Mouse (Mus musculus): ENCODE measurements around the gene Fbxl12.
"Not testable (repeated sequence)": the region's sequence is repeated elsewhere in the genome, so short reads cannot be mapped to it uniquely, and the experiment has no call there.

Fbxl12 gene

DNA sequence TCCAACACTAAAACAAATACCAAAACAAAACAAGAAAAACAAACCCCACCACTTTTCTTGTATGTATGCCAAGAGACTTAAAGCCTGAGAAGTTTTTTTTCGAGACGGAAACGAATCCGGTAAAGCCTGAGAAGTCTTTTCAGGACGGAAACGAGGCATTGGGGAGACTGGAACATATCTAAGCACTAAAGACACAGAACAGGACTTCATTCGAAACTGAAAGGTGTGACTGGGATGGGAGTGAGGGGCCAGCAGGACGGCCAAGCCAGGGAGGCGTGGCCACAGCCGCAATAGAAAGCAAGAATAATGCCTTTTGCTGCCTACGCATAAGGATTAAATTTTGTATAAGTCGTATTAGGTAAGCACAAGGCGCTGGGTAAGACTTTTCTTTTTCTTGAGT lies 786 bp downstream of the Fbxl12 start:
- Histone ChIP-seq H3K36me3 (ENCODE audit: insufficient read depth, low read length) (peaks cover 50% of the 10 kb centered on the region), H3K27me3 (ENCODE audit: insufficient read depth, low read length) (no peaks in the 10 kb centered on the region), H3K4me1 (replicated peaks; ENCODE audit: low read depth, low read length) (peaks cover 47% of the 10 kb centered on the region), H3K4me3 (replicated peaks; ENCODE audit: low read length) (peak overlapping the region; percentile 92), H3K9me3 (ENCODE audit: low read length) (no peaks in the 10 kb centered on the region)
- TF ChIP-seq CTCF (conservative IDR thresholded peaks at IDR 0.05; ENCODE audit: low read length) (no peak), NANOG (IDR thresholded peaks at IDR 0.05; ENCODE audit: borderline replicate concordance, low read length) (no peak), POU5F1 (IDR thresholded peaks at IDR 0.05; ENCODE audit: borderline replicate concordance, low read length) (no peak)

DNA sequence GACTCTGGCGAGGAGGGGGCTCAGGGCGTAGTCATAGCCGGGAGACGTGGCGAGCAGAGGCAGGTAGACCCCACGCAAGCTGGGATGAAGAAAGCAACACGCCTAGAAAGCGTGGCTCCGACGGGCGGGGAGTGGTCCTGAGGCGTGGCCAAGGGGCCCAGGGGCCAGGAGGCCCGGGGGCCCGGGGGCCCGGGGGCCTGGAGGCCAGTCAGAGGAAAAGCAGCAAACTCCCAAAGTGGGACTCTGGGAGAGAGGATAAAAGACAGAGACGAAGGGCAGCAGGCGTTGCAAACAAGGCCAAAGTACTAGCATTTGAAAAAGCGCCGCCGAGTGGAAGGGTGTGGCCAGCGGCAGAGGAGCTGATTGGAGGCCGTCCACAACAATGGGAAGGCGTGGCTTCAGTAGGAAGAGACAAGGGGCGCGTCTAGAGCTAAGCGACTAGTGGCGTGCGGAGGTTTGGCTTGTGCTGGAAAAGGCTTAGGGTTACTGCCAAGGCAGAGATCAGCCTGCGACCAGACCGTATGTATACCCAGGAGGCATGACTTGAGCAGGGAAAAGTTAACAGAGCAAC lies 1.6 kb downstream of the Fbxl12 start:
- no peaks in the 10 kb centered on the region for H3K27me3 ChIP-seq (ENCODE audit: insufficient read depth, low read length)

DNA sequence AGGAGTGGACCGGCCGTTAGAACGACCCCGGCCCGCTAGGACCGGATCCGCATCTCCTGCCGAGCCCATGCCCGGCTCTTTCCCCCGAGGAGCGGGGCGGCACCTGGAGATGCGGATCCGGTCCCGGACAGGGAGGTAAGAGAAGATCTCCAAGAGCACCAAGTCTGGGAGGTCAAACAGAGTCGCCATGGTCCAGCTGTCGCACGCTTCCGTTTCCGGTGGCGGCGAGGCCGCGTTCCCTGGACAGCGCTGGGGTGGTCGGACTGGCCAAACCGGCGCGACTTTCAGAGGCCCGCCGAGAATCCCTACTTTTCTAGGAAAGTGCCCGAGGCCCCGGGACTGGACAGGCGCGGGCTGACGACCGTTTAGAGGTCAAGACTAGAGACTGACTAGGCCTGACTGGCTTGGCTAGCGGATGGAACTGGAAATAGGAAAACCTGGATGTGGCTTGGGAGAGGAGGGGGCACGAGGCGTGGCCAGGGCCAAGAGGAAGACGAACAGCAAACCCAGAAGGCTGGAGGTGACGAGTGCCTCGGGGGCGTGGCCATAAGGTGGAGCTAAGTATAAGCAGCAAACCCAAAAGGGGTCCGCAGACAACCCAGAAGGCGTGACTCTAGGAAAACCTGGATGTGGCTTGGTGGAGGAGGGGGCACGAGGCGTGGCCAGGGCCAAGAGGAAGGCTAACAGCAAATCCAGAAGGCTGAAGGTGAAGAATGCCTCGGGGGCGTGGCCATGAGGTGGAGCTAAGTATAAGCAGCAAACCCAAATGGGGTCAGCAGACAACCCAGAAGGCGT lies 2.3 kb downstream of the Fbxl12 start, which contains the start of gene Ubl5:
TSS of gene Ubl5 (plus strand) at position 778 of the 795 bp plus-strand sequence.
- Histone ChIP-seq H3K4me3 (replicated peaks; ENCODE audit: low read length) (peak within 1 kb of the TSS; percentile 92), H3K27me3 (ENCODE audit: insufficient read depth, low read length) (no peaks in the 10 kb centered on the region), H3K9me3 (ENCODE audit: low read length) (no peaks in the 10 kb centered on the region), H3K36me3 (ENCODE audit: insufficient read depth, low read length) (peaks cover 49% of the 10 kb centered on the region), H3K4me1 (replicated peaks; ENCODE audit: low read depth, low read length) (peaks cover 57% of the 10 kb centered on the region)
- TF ChIP-seq POU5F1 (IDR thresholded peaks at IDR 0.05; ENCODE audit: borderline replicate concordance, low read length) (no peak), CTCF (conservative IDR thresholded peaks at IDR 0.05; ENCODE audit: low read length) (no peak), NANOG (IDR thresholded peaks at IDR 0.05; ENCODE audit: borderline replicate concordance, low read length) (no peak)

More for the DNA sequence above, 1.6 kb downstream of the Fbxl12 start:
- H3K4me3 ChIP-seq (replicated peaks; ENCODE audit: low read length): peak overlapping the region; percentile 92
- H3K36me3 ChIP-seq (ENCODE audit: insufficient read depth, low read length): peaks cover 50% of the 10 kb centered on the region
- H3K4me1 ChIP-seq (replicated peaks; ENCODE audit: low read depth, low read length): peaks cover 55% of the 10 kb centered on the region
- TF ChIP-seq NANOG (IDR thresholded peaks at IDR 0.05; ENCODE audit: borderline replicate concordance, low read length): no peak
- no peak for TF ChIP-seq CTCF (conservative IDR thresholded peaks at IDR 0.05; ENCODE audit: low read length)
- TF ChIP-seq POU5F1 (IDR thresholded peaks at IDR 0.05; ENCODE audit: borderline replicate concordance, low read length): no peak
- no peaks in the 10 kb centered on the region for H3K9me3 ChIP-seq (ENCODE audit: low read length)

DNA sequence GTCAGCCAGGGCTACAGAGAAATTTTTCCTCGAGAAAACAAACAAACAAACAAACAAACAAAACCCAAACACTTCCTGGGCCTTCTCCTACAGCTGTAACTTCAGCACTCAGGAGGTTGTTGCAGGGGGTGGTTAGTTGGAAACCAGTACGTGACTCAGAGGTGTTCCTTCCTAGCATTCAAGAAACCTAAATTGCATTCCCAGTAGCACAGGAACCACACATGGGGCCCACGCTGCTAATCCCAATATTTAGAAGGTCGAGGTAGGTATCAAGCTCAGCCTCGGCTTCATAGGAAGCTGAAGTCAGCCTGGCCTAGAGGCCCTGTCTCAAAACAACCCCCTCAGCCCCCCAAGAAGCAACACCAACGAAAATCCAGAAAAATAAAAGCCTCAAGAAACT lies 3.1 kb downstream of the Fbxl12 start:
- Histone ChIP-seq H3K4me3 (replicated peaks; ENCODE audit: low read length) (peak overlapping the region; percentile 92), H3K4me1 (replicated peaks; ENCODE audit: low read depth, low read length) (peaks cover 65% of the 10 kb centered on the region), H3K36me3 (ENCODE audit: insufficient read depth, low read length) (peaks cover 48% of the 10 kb centered on the region), H3K27me3 (ENCODE audit: insufficient read depth, low read length) (no peaks in the 10 kb centered on the region), H3K9me3 (ENCODE audit: low read length) (no peaks in the 10 kb centered on the region)
- no peak for TF ChIP-seq CTCF (conservative IDR thresholded peaks at IDR 0.05; ENCODE audit: low read length)
- no peak for TF ChIP-seq NANOG (IDR thresholded peaks at IDR 0.05; ENCODE audit: borderline replicate concordance, low read length)
- TF ChIP-seq POU5F1 (IDR thresholded peaks at IDR 0.05; ENCODE audit: borderline replicate concordance, low read length): no peak

DNA sequence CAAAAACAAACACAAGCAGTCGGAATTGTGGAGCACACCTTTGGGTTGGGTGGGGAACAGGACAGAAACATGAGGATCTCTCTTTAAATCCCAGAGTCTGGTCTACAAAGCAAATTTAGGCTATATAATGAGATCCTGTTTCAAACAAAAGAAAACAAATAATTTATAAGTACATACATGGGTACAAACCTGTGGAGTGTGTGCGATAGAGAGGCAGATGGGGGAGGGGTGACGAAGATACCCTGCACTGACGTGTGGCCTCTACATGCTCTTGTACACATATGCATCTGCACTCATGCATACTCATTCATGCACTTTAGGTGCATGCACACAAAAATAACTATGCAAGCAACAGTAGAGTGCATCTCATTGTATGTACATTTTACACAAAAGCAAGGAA lies 5.1 kb downstream of the Fbxl12 start:
- Histone ChIP-seq H3K9me3 (ENCODE audit: low read length) (no peaks in the 10 kb centered on the region), H3K4me1 (replicated peaks; ENCODE audit: low read depth, low read length) (peaks cover 73% of the 10 kb centered on the region), H3K27me3 (ENCODE audit: insufficient read depth, low read length) (no peaks in the 10 kb centered on the region), H3K4me3 (replicated peaks; ENCODE audit: low read length) (peak overlapping the region; percentile 70), H3K36me3 (ENCODE audit: insufficient read depth, low read length) (peaks cover 45% of the 10 kb centered on the region)
- TF ChIP-seq NANOG (IDR thresholded peaks at IDR 0.05; ENCODE audit: borderline replicate concordance, low read length) (no peak), CTCF (conservative IDR thresholded peaks at IDR 0.05; ENCODE audit: low read length) (no peak), POU5F1 (IDR thresholded peaks at IDR 0.05; ENCODE audit: borderline replicate concordance, low read length) (no peak)

DNA sequence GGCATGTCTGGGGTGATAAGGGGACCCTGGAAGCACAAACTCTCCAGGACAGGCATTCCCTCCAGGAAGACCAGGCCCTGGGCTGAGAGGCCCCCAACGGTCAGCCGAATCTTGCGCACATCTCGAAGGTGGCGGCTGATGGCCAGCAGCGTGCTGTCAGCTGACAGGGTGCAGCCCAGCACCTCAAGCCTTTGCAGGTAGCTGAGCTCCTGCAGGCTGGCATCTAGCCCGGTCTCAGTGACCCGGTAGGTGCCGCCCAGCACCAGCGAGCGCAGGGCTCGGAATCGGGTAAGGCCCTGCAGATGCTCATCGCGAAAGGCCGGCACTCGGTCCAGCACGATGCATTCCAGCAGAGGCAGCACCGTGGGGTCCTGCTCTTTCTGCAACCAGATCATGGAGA lies 6.0 kb downstream of the Fbxl12 start:
- Histone ChIP-seq H3K27me3 (ENCODE audit: insufficient read depth, low read length) (no peaks in the 10 kb centered on the region), H3K36me3 (ENCODE audit: insufficient read depth, low read length) (peaks cover 45% of the 10 kb centered on the region), H3K9me3 (ENCODE audit: low read length) (no peaks in the 10 kb centered on the region), H3K4me3 (replicated peaks; ENCODE audit: low read length) (peak overlapping the region; percentile 70), H3K4me1 (replicated peaks; ENCODE audit: low read depth, low read length) (peaks cover 71% of the 10 kb centered on the region)
- no peak for TF ChIP-seq POU5F1 (IDR thresholded peaks at IDR 0.05; ENCODE audit: borderline replicate concordance, low read length)
- TF ChIP-seq CTCF (conservative IDR thresholded peaks at IDR 0.05; ENCODE audit: low read length): no peak
- TF ChIP-seq NANOG (IDR thresholded peaks at IDR 0.05; ENCODE audit: borderline replicate concordance, low read length): no peak

DNA sequence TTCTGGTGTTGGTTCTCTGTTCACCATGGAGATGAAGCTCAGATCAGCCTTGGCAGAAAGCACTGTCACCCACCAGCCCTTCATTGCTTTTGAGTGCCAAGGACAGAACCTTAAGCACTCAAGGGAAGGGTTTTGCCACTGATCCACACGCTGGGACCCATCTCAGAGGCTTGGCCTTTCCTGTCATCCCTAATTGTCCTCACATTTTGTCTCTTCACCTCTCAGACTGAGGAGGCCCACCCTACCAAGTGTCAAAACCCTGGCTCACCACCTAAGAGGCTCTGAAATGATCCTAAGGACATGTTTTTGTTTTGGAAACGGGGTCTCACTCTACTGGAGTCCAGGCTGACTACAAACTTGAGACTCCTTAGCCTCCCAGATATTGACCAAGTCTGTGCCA lies 7.8 kb downstream of the Fbxl12 start:
- no peaks in the 10 kb centered on the region for H3K9me3 ChIP-seq (ENCODE audit: low read length)
- TF ChIP-seq NANOG (IDR thresholded peaks at IDR 0.05; ENCODE audit: borderline replicate concordance, low read length) (no peak), CTCF (conservative IDR thresholded peaks at IDR 0.05; ENCODE audit: low read length) (no peak), POU5F1 (IDR thresholded peaks at IDR 0.05; ENCODE audit: borderline replicate concordance, low read length) (no peak)

DNA sequence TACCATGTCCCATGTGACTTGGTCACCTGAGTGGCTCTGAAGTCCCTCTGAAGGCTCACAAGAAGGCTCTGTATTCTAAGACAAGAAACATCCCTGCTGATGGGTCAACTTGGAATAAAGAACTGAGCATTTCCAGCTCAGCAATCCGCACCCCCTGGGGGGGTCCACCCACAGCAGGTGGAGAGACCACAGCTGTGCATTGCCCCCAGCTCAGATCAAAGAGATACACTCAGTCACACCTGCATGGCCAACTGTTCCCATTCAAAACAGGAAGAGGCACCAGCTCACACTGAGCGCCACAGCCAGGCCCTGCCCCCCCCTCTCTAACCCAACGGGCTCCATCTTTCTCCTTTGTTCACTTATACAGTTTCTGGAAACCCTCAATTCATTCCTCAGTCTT lies 8.3 kb downstream of the Fbxl12 start:
- Histone ChIP-seq H3K27me3 (ENCODE audit: insufficient read depth, low read length) (no peaks in the 10 kb centered on the region), H3K4me1 (replicated peaks; ENCODE audit: low read depth, low read length) (peaks cover 60% of the 10 kb centered on the region), H3K9me3 (ENCODE audit: low read length) (no peaks in the 10 kb centered on the region), H3K4me3 (replicated peaks; ENCODE audit: low read length) (no peak overlapping the region), H3K36me3 (ENCODE audit: insufficient read depth, low read length) (peaks cover 41% of the 10 kb centered on the region)
- TF ChIP-seq POU5F1 (IDR thresholded peaks at IDR 0.05; ENCODE audit: borderline replicate concordance, low read length): no peak
- no peak for TF ChIP-seq CTCF (conservative IDR thresholded peaks at IDR 0.05; ENCODE audit: low read length)
- no peak for TF ChIP-seq NANOG (IDR thresholded peaks at IDR 0.05; ENCODE audit: borderline replicate concordance, low read length)

More for the DNA sequence above, 7.8 kb downstream of the Fbxl12 start:
- Histone ChIP-seq H3K36me3 (ENCODE audit: insufficient read depth, low read length) (peaks cover 45% of the 10 kb centered on the region), H3K4me3 (replicated peaks; ENCODE audit: low read length) (no peak overlapping the region), H3K4me1 (replicated peaks; ENCODE audit: low read depth, low read length) (peaks cover 66% of the 10 kb centered on the region), H3K27me3 (ENCODE audit: insufficient read depth, low read length) (no peaks in the 10 kb centered on the region)

DNA sequence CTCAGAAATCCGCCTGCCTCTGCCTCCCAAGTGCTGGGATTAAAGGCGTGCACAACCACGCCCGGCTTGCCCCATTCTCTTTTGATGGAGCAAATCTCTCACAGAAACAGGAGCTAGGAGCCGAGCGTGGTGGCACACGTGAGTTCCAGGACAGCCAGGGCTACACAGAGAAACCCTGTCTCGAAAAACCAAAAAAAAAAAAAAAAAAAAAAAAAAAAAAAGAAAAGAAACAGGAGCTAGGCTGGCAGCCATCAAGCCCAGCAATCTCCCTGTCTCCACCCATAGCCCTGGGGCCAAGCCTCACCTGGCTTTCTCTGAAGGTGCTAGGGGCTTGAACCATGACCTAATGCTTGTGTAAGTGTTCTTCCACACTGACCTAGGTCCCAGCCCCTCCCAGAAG lies 8.9 kb downstream of the Fbxl12 start:
- not testable (repeated sequence) for H3K9me3 ChIP-seq (ENCODE audit: low read length); H3K4me3 ChIP-seq (replicated peaks; ENCODE audit: low read length); H3K27me3 ChIP-seq (ENCODE audit: insufficient read depth, low read length)
- H3K4me1 ChIP-seq (replicated peaks; ENCODE audit: low read depth, low read length): peaks cover 56% of the 10 kb centered on the region
- peaks cover 36% of the 10 kb centered on the region for H3K36me3 ChIP-seq (ENCODE audit: insufficient read depth, low read length)

All from E14TG2a.4 (cell line).